In the genomic region with DNA sequence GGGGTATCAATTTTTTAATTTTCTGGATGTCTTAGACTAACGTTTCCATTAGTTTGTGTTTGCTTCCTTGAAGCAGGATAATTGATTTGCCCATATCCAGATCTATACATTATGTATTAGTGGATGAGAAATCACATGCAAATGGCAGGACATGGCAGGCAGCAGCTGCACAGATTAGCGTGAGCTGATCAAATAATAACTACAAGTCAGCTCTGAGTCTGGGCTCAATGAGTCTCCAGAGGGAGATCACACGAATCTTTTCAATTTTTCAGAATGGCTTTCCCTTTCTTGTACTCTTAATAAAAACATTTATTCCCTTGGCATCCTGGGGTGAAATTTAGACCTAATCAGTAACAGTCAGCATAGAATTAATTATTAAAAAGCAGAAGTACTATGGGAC, we compare ENCODE assay signal across 15 mouse cellular contexts.
"Had no signal": no experiment of that assay in that cellular context is flagged by ENCODE, and none has a peak within 500 bp of the region (broad histone marks: within the 10 kb centered on the region; RNA-seq: fewer than 3 reads in every experiment).

No protein-coding gene starts in this region.

- H3K4me2 ChIP-seq: intestine, embryonic 15.5 days had no signal

- DNase-seq: kidney, adult 18-20 months; kidney, postnatal 14 days; lung, adult 2 months; lung, postnatal 10 days; lung, postnatal 4 days; retina, postnatal 1 day; right cerebral cortex, postnatal 4 days; spleen, adult 18-20 months; thymus, adult 18-20 months; thymus, postnatal 25 days had no signal

- H3K4me3 ChIP-seq: intestine, embryonic 15.5 days; left cerebral cortex, adult 2 months; limb, embryonic 10.5 days; megakaryocyte, embryonic 14.5 days had no signal

- H3K9me3 ChIP-seq: intestine, embryonic 15.5 days; limb, embryonic 10.5 days; megakaryocyte, embryonic 14.5 days had no signal

- ATAC-seq: intestine, embryonic 15.5 days had no signal

- H3K27ac ChIP-seq: intestine, embryonic 15.5 days; left cerebral cortex, adult 2 months; limb, embryonic 10.5 days; liver, embryonic 14.5 days had no signal

- H3K9ac ChIP-seq: intestine, embryonic 15.5 days; liver, embryonic 14.5 days had no signal

- H3K27me3 ChIP-seq: intestine, embryonic 15.5 days; megakaryocyte, embryonic 14.5 days had no signal

- H3K4me1 ChIP-seq: intestine, embryonic 15.5 days; limb, embryonic 10.5 days had no signal

- H3K36me3 ChIP-seq: intestine, embryonic 15.5 days; limb, embryonic 10.5 days had no signal
